Mouse (Mus musculus): ENCODE results near the gene Spty2d1. TPM values are rescaled to one million over a fixed set of nuclear protein-coding genes. Genes with fewer than 3 reads are reported as not detected.

Spty2d1 gene
- total and polyA plus RNA-seq, 3 experiments: 14.4 to 36.9 (median 14.9) TPM

DNA sequence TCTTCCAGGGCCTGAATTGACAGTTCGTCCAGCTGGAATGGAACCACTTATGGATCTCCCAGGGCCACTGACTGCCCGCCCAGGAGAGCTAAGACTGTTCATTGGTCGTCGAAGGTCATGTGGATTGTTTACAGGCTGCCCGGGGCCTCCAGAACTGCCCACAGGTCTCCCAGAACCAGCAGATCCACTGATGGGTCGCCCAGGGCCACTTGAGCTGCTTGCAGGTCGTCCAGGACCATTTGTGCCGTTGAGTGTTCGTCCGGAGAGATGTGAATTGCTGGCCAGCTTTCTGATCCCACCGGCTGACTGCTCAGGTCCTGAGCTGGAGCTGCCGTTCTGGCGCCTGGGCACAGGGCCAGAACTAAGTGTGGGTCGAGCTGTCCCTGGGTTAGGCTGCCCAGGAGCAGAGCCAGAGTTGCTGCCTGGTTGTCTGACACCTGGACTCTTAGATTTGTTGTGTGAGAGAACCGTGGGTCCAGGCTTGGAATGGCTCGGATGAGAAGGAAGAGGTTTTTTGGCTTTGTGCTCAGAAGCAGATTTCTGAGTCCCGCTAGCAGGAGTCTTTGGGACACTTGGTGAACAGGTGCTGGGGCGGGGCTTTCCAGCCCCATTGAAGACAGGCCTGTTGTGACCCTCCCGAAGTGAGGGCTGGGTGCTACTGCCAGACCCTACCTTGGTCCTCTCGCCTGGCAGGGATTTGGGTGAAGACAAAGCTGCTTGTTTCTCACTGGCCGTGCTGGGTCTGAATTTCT lies 10.4 kb downstream of the Spty2d1 start:
- no peak for DNase-seq (ENCODE audit: low read depth, low spot score)
- Histone ChIP-seq H3K9me3 (replicated peaks; ENCODE audit: insufficient read depth, low read length) (no peaks in the 10 kb centered on the region), H3K27ac (ENCODE audit: control insufficient read depth, low read depth, low read length) (no peak overlapping the region), H3K36me3 (ENCODE audit: control insufficient read depth in 1 of 2, insufficient read depth in 2 of 2, low read length in 2 of 2) (peaks cover 20 to 39% of the 10 kb centered on the region in 2 experiments), H3K27me3 (ENCODE audit: control insufficient read depth in 1 of 2, insufficient read depth in 2 of 2, low read length in 2 of 2) (no peaks in the 10 kb centered on the region), H3K4me3 (ENCODE audit: control insufficient read depth in 1 of 2, insufficient read depth in 1 of 2, low read depth in 2 of 2, low read length in 2 of 2) (no peak overlapping the region), H3K9ac (ENCODE audit: control insufficient read depth, low read depth, low read length, poor library complexity, severe bottlenecking) (no peak overlapping the region), H3K4me1 (ENCODE audit: control insufficient read depth in 1 of 2, insufficient read depth in 2 of 2, low read length in 2 of 2) (peaks cover 12 to 28% of the 10 kb centered on the region in 2 experiments), H3K79me2 (ENCODE audit: control insufficient read depth, insufficient read depth, low read length, poor library complexity) (peaks cover 9% of the 10 kb centered on the region)
- TF ChIP-seq ZKSCAN1 (IDR thresholded peaks at IDR 0.05; ENCODE audit: low read depth, low read length) (no peak), TBP (IDR thresholded peaks at IDR 0.05; ENCODE audit: low read depth, low read length) (no peak), E2F4 (IDR thresholded peaks at IDR 0.05; ENCODE audit: borderline replicate concordance, low read depth, low read length) (no peak), MAZ (IDR thresholded peaks at IDR 0.05; ENCODE audit: low read depth, low read length) (no peak), MAX (IDR thresholded peaks at IDR 0.05; ENCODE audit: low read length) (no peak), USF1 (IDR thresholded peaks at IDR 0.05; ENCODE audit: low read depth, low read length) (no peak), CTCF (IDR thresholded peaks at IDR 0.05 in 2 of 3, conservative IDR thresholded peaks at IDR 0.05 in 1 of 3; ENCODE audit: control insufficient read depth in 1 of 3, insufficient read depth in 1 of 3, low read depth in 2 of 3, low read length in 3 of 3, poor library complexity in 1 of 3, severe bottlenecking in 1 of 3) (no peak), MAFK (IDR thresholded peaks at IDR 0.05; ENCODE audit: borderline replicate concordance, low read depth, low read length) (no peak), ZNF384 (IDR thresholded peaks at IDR 0.05; ENCODE audit: low read depth, low read length) (no peak), GATA1 (IDR thresholded peaks at IDR 0.05; ENCODE audit: low read depth, low read length) (no peak), RAD21 (IDR thresholded peaks at IDR 0.05; ENCODE audit: low read depth, low read length) (no peak), UBTF (IDR thresholded peaks at IDR 0.05; ENCODE audit: borderline replicate concordance, insufficient read depth, low read depth, low read length) (no peak), HCFC1 (IDR thresholded peaks at IDR 0.05; ENCODE audit: low read depth, low read length) (no peak), EP300 (IDR thresholded peaks at IDR 0.05; ENCODE audit: low read depth in 1 of 2, low read length in 2 of 2) (no peak), POLR2AphosphoS5 (IDR thresholded peaks at IDR 0.05; ENCODE audit: borderline replicate concordance, low read depth, low read length) (no peak), ETS1 (IDR thresholded peaks at IDR 0.05; ENCODE audit: low read depth, low read length) (no peak), MYC (IDR thresholded peaks at IDR 0.05; ENCODE audit: low read depth, low read length) (no peak), RCOR1 (IDR thresholded peaks at IDR 0.05; ENCODE audit: low read depth, low read length) (no peak), NRF1 (IDR thresholded peaks at IDR 0.05; ENCODE audit: insufficient read depth, low read depth, low read length, poor library complexity, severe bottlenecking) (no peak)

DNA sequence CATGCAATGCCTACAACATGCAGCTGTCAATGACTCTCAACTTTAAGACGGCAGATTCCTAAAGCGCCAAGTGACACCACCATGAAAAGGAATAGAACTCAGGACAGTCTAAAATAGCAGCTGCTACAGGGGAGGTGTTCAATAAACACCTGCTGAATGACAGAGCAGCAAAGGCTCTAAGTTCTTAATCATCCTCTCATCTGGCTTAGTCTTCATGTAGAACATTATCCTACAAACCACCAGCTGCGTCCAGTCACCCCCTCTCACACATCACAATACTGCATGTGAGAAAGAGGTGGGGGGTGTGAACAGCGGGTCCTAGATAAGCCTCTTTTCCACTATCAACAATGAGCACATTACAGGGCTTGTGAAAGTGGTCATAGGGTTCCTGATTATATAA lies 11.2 kb downstream of the Spty2d1 start:
- Histone ChIP-seq H3K27ac (ENCODE audit: control insufficient read depth, low read depth, low read length) (no peak overlapping the region), H3K4me1 (ENCODE audit: control insufficient read depth in 1 of 2, insufficient read depth in 2 of 2, low read length in 2 of 2) (peaks cover 12 to 27% of the 10 kb centered on the region in 2 experiments), H3K9ac (ENCODE audit: control insufficient read depth, low read depth, low read length, poor library complexity, severe bottlenecking) (no peak overlapping the region)

More for the DNA sequence above, 11.2 kb downstream of the Spty2d1 start:
- Histone ChIP-seq H3K27me3 (ENCODE audit: control insufficient read depth in 1 of 2, insufficient read depth in 2 of 2, low read length in 2 of 2) (no peaks in the 10 kb centered on the region), H3K79me2 (ENCODE audit: control insufficient read depth, insufficient read depth, low read length, poor library complexity) (peaks cover 9% of the 10 kb centered on the region), H3K4me3 (ENCODE audit: control insufficient read depth in 1 of 2, insufficient read depth in 1 of 2, low read depth in 2 of 2, low read length in 2 of 2) (no peak overlapping the region), H3K36me3 (ENCODE audit: control insufficient read depth in 1 of 2, insufficient read depth in 2 of 2, low read length in 2 of 2) (peaks cover 21 to 39% of the 10 kb centered on the region in 2 experiments), H3K9me3 (replicated peaks; ENCODE audit: insufficient read depth, low read length) (no peaks in the 10 kb centered on the region)
- DNase-seq (ENCODE audit: low read depth, low spot score): peak; percentile 38
- peak; percentile 69 for TF ChIP-seq TAL1 (IDR thresholded peaks at IDR 0.05; ENCODE audit: low read length)
- TF ChIP-seq ETS1 (IDR thresholded peaks at IDR 0.05; ENCODE audit: low read depth, low read length): peak; percentile 67
- TF ChIP-seq BHLHE40 (IDR thresholded peaks at IDR 0.05; ENCODE audit: borderline replicate concordance, low read depth, low read length): peak; percentile 44; the same call in 1 of the 2 replicates
- TF ChIP-seq ELF1 (IDR thresholded peaks at IDR 0.05; ENCODE audit: low read depth, low read length): no peak
- peak; percentile 60 for TF ChIP-seq GATA1 (IDR thresholded peaks at IDR 0.05; ENCODE audit: low read depth, low read length)
- no peak for TF ChIP-seq RCOR1 (IDR thresholded peaks at IDR 0.05; ENCODE audit: low read depth, low read length)
- peak; percentile 47 to 64 for TF ChIP-seq EP300 (IDR thresholded peaks at IDR 0.05; ENCODE audit: low read depth in 1 of 2, low read length in 2 of 2)
- TF ChIP-seq TCF12 (IDR thresholded peaks at IDR 0.05; ENCODE audit: low read depth, low read length): peak; percentile 84
